Mouse (Mus musculus) mammary gland, adult 2 months (tissue): ENCODE results near the gene Uqcc3. TPM values are rescaled to one million over a fixed set of nuclear protein-coding genes. Genes with fewer than 3 reads are reported as not detected.

Experiments used
- polyA plus RNA-seq: library from polyadenylated mRNA; depleted of rRNA; stranded (reverse); fragments of >200 nt; gene quantifications from 2 replicates; pipeline ENCODE4 v1.2.3, GENCODE M21; 2012; ENCODE audit warnings: low replicate concordance; rRNA removed

Gene Uqcc3
- polyA plus RNA-seq = 24.0 and 25.0 TPM in 2 replicates

DNA sequence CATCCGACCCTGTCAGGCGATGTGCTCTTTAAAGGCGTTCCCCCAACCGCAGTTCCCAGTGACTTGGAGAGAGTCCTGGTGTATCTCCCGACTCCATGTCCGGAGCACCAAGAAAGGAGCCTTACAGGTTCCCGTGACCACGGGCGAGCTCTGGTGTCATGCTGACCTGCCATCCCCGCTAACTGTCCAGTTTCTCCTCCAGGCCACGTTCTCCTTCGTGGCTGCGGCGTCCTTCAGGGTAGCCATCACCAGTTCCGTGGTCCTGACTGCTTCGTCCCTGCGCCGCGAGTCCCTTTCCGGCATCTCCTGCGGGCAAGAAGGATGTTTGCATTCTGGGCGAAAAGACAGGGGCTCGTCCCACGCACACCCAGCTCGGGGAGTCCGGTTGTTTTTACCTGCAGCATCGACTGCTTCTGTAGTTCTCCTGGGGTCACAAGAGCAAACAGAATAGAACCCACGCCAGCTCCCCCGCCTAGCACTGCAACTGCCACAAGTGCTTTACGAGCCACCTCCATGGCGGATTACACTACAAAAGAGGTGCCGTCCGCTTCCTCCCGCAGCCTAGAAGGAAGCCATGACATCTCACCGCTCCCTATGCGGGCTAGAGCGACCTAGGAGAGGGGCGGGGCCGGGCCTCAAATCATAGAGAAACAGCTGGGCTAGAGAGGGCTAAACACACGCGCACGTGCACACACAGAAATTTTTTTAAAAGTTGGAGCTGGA, at the start of gene Uqcc3:
Gene Uqcc3 (minus strand): TSS at position 613 of the 723 bp plus-strand sequence.

DNA sequence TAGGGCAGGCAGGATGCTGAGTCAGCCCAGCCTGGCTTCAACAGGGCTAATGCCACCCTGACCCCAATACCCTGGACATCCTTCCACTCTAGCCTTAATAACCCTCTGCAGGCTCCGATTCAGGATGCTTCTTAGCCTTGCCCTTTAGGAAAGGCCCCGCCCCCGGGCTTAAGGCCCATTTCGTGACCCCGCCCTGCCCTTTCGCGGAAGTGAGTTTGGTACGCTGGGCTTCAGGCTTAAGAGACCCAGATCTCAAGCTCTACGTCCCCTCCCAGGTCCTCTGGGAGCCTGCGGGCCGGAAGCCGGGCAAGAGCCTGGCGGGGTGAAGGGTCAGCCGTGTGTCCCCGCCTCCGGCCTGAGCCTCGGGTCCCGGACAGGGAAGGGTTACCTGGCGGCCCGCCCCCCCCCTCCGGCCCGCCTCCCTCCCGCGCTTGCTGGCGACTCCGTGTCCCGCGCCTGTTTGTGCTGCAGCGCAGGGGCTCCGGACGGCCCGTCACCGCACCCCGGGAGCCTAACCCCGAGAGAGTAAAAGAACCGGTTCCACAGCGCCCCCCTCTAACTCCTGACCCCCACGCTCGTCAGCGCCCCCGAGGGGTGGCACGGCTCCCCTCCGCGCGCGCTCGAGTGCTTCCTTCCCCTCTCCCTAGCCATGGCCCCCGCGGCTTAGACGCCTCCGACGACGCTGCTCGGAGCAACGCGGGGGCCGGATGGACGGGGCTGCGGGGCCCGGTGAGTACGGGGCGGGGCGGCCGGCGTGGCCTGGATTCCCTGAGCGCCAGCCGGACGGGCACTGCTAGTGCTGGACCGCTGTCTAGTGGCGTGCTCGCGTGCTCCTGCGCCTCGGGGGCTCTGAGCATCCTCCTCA, 48.7 kb upstream of the Uqcc3 start, which contains the start of the genes Rom1 and Eml3:
Gene Rom1 (minus strand): TSS at position 133 of the 865 bp plus-strand sequence.
Gene Eml3 (plus strand): TSS at position 329 of the 865 bp plus-strand sequence.

GRCm38 (mm10) chr19:8920073-8920736, 39.5 kb upstream of the Uqcc3 start, which contains the start of gene B3gat3:
Gene B3gat3 (plus strand): TSS chr19:8920374.

DNA sequence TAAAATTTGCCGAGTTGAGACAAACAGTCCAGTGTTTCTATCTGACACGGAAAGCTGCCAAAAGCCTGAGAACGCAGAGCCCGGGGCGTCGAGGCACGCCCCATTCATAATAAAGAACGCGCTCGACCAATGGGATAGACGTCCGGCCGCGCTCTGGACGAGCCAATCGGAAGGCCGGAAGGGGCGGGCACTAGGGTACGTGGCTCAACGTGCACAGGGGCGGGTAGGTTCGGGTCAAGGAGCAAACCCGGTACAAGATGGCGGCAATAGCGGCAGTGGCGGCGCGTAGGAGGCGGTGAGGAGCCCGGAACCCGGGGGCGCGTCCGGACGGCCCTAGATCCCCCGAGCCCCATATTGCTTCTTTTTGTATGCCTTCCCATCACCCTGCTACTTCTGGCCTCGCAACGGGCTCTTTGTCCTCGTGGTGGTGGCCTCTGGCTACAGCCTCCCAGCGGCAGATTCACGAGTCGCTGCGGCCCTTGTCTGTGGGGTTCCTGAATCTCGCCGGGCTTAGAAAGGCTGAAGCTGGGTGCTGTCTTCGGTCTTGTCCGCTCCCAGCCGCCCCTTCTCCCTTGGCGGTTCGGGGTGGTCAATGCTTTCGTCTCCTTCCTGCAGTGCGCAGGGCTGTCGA, 17.3 kb upstream of the Uqcc3 start, which contains the start of gene Ganab:
Gene Ganab (plus strand): TSS at position 207 of the 631 bp plus-strand sequence.

GRCm38 (mm10) chr19:8892829-8893766, 12.4 kb upstream of the Uqcc3 start, which contains the start of gene Ints5:
Gene Ints5 (plus strand): TSS chr19:8893005.

GRCm38 (mm10) chr19:8888511-8889385, 8.0 kb upstream of the Uqcc3 start, which contains the start of the genes 1810009A15Rik and Gm49416:
Gene 1810009A15Rik (plus strand): TSS chr19:8888853.
Gene Gm49416 (plus strand): TSS chr19:8888926.

DNA sequence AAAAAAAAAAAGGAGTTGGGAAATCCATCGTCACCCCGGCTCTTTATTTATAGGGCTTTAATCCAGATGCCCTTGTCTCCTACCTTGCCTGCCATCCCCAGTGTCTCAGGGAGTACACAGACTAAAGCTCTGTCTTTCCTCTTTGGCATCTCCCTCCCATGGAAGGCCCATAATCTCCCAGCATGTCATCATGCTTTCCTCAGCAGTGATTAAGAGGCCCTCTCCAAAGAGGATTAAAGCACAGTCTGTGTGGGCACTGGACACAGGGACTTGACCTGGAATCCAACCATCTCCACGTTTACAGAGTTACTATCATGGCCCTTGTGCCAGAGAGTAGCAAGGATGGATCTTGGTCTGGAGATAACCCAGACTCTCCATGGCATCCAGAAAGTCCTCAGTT, 2.9 kb upstream of the Uqcc3 start, which contains the start of the genes Lbhd1 and Gm49403:
Gene Lbhd1 (plus strand): TSS at position 117 of the 400 bp plus-strand sequence.
Gene Gm49403 (plus strand): TSS at position 315 of the 400 bp plus-strand sequence.

GRCm38 (mm10) chr19:8871267-8872186, 9.2 kb downstream of the Uqcc3 start, which contains the start of gene Ubxn1:
Gene Ubxn1 (plus strand): TSS chr19:8871496.

DNA sequence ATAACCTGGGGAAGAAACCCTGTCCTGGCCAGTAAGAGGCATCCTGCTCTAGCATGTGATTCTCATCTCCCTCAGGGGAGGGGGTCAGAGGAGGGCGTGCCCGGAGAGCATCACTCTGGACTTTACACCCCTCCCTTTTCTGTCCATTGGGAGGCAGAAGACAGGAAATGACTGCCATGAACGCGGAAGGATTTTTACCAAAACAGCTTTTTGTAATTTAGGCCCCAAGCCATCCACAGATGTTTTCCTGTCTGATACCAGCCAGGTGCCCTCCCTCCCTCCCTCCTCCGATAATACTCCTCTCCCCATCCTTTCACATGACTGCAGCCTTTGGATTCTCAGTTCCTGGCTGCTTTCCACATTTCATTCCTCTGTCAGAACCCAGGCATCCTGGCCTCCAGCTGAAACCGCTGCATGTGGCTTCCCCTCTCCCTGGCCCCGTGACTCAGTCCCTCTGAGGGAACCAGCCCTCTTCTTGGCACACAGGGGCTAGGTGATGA, 30.3 kb downstream of the Uqcc3 start, which contains the start of gene Lrrn4cl:
Gene Lrrn4cl (plus strand): TSS at position 367 of the 500 bp plus-strand sequence.

DNA sequence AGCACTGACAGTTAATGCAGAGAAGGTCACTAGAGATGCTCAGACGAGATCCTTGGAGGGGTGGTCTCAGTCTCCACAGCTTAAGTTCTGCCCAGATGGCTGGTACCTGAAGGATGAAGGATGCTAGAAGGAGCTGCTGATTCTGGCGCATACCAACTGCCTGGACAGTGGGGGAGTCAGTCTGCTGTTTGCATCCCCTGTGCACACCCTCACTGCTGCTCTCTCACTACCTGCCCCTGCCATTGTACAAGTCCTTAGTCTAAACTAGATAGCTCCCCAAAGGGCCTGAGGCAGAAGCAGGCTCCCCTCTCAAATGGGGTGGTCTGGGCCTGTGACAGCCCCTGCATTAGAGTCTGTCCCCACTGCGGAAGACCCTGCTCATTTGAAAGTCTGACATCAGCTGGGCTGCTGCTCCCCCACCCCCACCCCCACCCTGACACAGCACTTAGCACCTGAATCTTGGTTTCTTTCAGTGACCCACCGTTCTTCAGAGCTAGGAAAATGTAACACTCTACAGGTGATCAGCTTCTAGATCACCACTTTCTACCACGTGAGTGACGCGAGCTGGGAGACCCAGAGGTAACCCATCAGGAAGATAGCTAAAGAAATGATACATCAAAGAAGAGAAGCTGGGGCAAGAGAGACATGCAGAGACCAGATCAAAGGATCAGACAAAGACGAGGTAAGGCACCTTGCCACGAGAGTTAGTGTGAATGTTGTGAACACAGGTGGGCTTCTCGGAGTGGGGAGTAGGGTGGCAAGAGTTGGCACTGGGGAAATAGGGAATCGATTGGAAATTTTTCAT, 41.4 kb downstream of the Uqcc3 start, which contains the start of gene Gng3:
Gene Gng3 (minus strand): TSS at position 92 of the 805 bp plus-strand sequence.

DNA sequence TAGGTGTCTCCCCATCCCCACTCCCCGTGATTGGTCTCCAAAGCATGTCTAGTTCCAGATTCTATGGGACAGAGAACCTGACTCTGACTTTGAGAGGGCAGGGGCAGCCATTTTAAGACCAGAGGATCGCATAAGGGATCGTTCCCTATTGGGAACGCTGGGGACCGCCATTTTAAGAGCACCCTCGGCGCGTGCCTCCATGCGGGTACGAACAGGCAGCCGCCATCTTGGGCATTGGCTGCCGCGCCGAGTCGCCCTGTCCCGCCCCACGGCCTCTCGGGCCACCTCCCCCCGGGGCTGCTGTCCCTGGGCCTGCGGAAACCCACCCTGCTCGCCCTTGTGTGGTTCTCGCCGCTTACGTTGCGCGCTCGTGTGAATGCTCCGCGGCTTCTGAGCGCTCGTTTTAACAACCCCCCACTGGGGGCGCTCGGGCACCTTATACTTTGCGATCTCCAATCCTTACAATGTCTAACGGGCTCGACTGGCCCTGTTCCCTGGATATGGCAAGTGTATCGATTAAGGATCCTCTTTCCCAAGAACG, 43.4 kb downstream of the Uqcc3 start, which contains the start of gene Bscl2:
Gene Bscl2 (plus strand): TSS at position 217 of the 541 bp plus-strand sequence.

Other genes starting within 250 kb of the Uqcc3 start
- gene Chrm1, start 217.1 kb downstream of the Uqcc3 start, polyA plus RNA-seq = 3.0 and 3.4 TPM in 2 replicates
- 156 and 200 TPM in 2 replicates for gene Slc3a2, start 157.6 kb downstream of the Uqcc3 start, polyA plus RNA-seq
- 25.6 and 42.9 TPM in 2 replicates for gene Wdr74, start 145.1 kb downstream of the Uqcc3 start, polyA plus RNA-seq
- gene 1700092M07Rik, start 140.2 kb downstream of the Uqcc3 start, polyA plus RNA-seq = not detected in 2 replicates
- gene Stx5a, start 139.5 kb downstream of the Uqcc3 start, polyA plus RNA-seq = 73.4 and 84.9 TPM in 2 replicates
- gene Nxf1, start 123.8 kb downstream of the Uqcc3 start, polyA plus RNA-seq = 75.3 and 140 TPM in 2 replicates
- 300 and 304 TPM in 2 replicates for gene Tmem223, start 109.9 kb downstream of the Uqcc3 start, polyA plus RNA-seq
- gene Tmem179b, start 106.5 kb downstream of the Uqcc3 start, polyA plus RNA-seq = 133 and 165 TPM in 2 replicates
- 15.2 and 17.4 TPM in 2 replicates for gene Taf6l, start 94.5 kb downstream of the Uqcc3 start, polyA plus RNA-seq
- 30.3 and 61.5 TPM in 2 replicates for gene Polr2g, start 82.3 kb downstream of the Uqcc3 start, polyA plus RNA-seq
- gene Zbtb3, start 78.4 kb downstream of the Uqcc3 start, polyA plus RNA-seq = 2.4 and 3.2 TPM in 2 replicates
- 10.7 and 20.5 TPM in 2 replicates for gene Ttc9c, start 61.6 kb downstream of the Uqcc3 start, polyA plus RNA-seq
- gene Hnrnpul2, start 60.9 kb downstream of the Uqcc3 start, polyA plus RNA-seq = 13.8 and 14.4 TPM in 2 replicates
- gene AC129217.1, start 51.1 kb downstream of the Uqcc3 start, polyA plus RNA-seq = not detected in 2 replicates
- gene Bscl2, start 43.5 kb downstream of the Uqcc3 start, polyA plus RNA-seq = 568 and 621 TPM in 2 replicates
- 0.34 and 0.65 TPM in 2 replicates for gene Gng3, start 41.7 kb downstream of the Uqcc3 start, polyA plus RNA-seq
- 14.0 and 20.9 TPM in 2 replicates for gene Lrrn4cl, start 30.2 kb downstream of the Uqcc3 start, polyA plus RNA-seq
- 98.5 and 113 TPM in 2 replicates for gene Ubxn1, start 9.4 kb downstream of the Uqcc3 start, polyA plus RNA-seq
- 1.1 and 3.0 TPM in 2 replicates for gene Lbhd1, start 2.8 kb upstream of the Uqcc3 start, polyA plus RNA-seq
- gene Gm49403, start 3.0 kb upstream of the Uqcc3 start, polyA plus RNA-seq = not detected in 2 replicates
- 9.6 and 10.3 TPM in 2 replicates for gene 1810009A15Rik, start 7.9 kb upstream of the Uqcc3 start, polyA plus RNA-seq
- gene Gm49416, start 8.0 kb upstream of the Uqcc3 start, polyA plus RNA-seq = not detected in 2 replicates
- gene Ints5, start 12.1 kb upstream of the Uqcc3 start, polyA plus RNA-seq = 28.9 and 29.0 TPM in 2 replicates
- gene Ganab, start 17.1 kb upstream of the Uqcc3 start, polyA plus RNA-seq = 97.1 and 165 TPM in 2 replicates
- gene B3gat3, start 39.5 kb upstream of the Uqcc3 start, polyA plus RNA-seq = 79.0 and 149 TPM in 2 replicates
- 15.7 and 17.6 TPM in 2 replicates for gene Rom1, start 48.4 kb upstream of the Uqcc3 start, polyA plus RNA-seq
- gene Eml3, start 48.6 kb upstream of the Uqcc3 start, polyA plus RNA-seq = 70.7 and 78.1 TPM in 2 replicates
- gene Mta2, start 61.0 kb upstream of the Uqcc3 start, polyA plus RNA-seq = 17.1 and 24.8 TPM in 2 replicates
- gene Tut1, start 72.9 kb upstream of the Uqcc3 start, polyA plus RNA-seq = 20.2 and 22.1 TPM in 2 replicates
- gene Eef1g, start 86.1 kb upstream of the Uqcc3 start, polyA plus RNA-seq = 173 and 301 TPM in 2 replicates
- gene Ahnak, start 108.4 kb upstream of the Uqcc3 start, polyA plus RNA-seq = 27.4 and 46.3 TPM in 2 replicates
- 32.8 and 35.9 TPM in 2 replicates for gene Scgb1a1, start 207.0 kb upstream of the Uqcc3 start, polyA plus RNA-seq